8 mouse cellular contexts compared by ENCODE assay signal in genomic region chr14:25487470-25487955, GRCm38 (mm10). TPM values are rescaled to one million over a fixed set of nuclear protein-coding genes. Genes with fewer than 3 reads are reported as not detected.
DNase-seq lines count a peak whose midpoint lies in the region; ATAC-seq and TF ChIP-seq lines count a peak whose summit lies in the region.

No protein-coding gene starts in this region.

- H3K4me3 ChIP-seq in kidney, adult 2 months (ENCODE audit: insufficient read depth, low read depth, low read length), result no peak overlapping the region
- no peak overlapping the region for H3K4me3 ChIP-seq in macrophage (ENCODE audit: inconsistent target)

- 23% methylated on average over 7 of the region's 7 CpGs for whole genome bisulfite sequencing in kidney, adult 2 months
- WGBS in macrophage (ENCODE audit: missing documents), result 75% methylated on average over 7 of the region's 7 CpGs

- TF ChIP-seq POLR2A in kidney, adult 2 months (IDR thresholded peaks at IDR 0.05; ENCODE audit: low read depth, low read length), result no peak

- TF ChIP-seq CTCF in kidney, adult 2 months (conservative IDR thresholded peaks at IDR 0.05; ENCODE audit: insufficient read depth, insufficient read length, low read depth, low read length), result no peak

- 0 out of 2 replicates have a peak, but pooled peaks have one; percentile 1 for ATAC-seq in common myeloid progenitor, adult 5-6 weeks (replicated peaks; ENCODE audit: low read depth, poor library complexity, severe bottlenecking)

- H3K27me3 ChIP-seq in kidney, adult 2 months (replicated peaks; ENCODE audit: control insufficient read depth, insufficient read depth, low read length), result no peaks in the 10 kb centered on the region

- DNase-seq in kidney, adult 2 months, result peak; percentile 70
- DNase-seq in kidney, postnatal 4 days, result no peak
- DNase-seq in gastrocnemius, postnatal 25 days, result peak; percentile 75
- no peak for DNase-seq in adrenal gland, adult 2 months
- DNase-seq in Muller cell, postnatal 12 days (ENCODE audit: inconsistent ontology term), result no peak
- DNase-seq in spleen, postnatal 14 days (ENCODE audit: low spot score in 2 of 2), result no peak

- peaks cover 79% of the 10 kb centered on the region for H3K4me1 ChIP-seq in kidney, adult 2 months (ENCODE audit: control insufficient read depth, insufficient read depth, low read length)

- peak overlapping the region; percentile 97 for H3K27ac ChIP-seq in kidney, adult 2 months (ENCODE audit: insufficient read depth, low read depth, low read length)
- peak overlapping the region; percentile 97 for H3K27ac ChIP-seq in macrophage

- H3K36me3 ChIP-seq in kidney, adult 2 months (ENCODE audit: control insufficient read depth, insufficient read depth, low read length), result no peaks in the 10 kb centered on the region
- no peaks in the 10 kb centered on the region for H3K36me3 ChIP-seq in macrophage (ENCODE audit: inconsistent target)

- H3K79me2 ChIP-seq in macrophage (ENCODE audit: inconsistent target), result peaks cover 100% of the 10 kb centered on the region

RNA-seq across cellular contexts. Expression of gene Zmiz1, which starts 28.5 kb away (rescaled TPM):
- polyA plus RNA-seq in kidney, adult 2 months (2012; rRNA removed), result 37.8 and 42.6 TPM in 2 replicates
- total RNA-seq in common myeloid progenitor, adult 5-6 weeks (2017), result 15.7 and 23.1 TPM in 2 replicates
- 10 to 100 TPM; 26.4 to 29.8 TPM for total RNA-seq in gastrocnemius, postnatal 25 days (2021)
- 100 to 1,000 TPM; 201 to 426 (median 339) TPM for total RNA-seq in macrophage (2018; cell fraction: chromatin; rRNA removed)
- 100 to 1,000 TPM; 130 to 224 (median 189) TPM for total RNA-seq in macrophage (2018; cell fraction: cytosol; rRNA removed)
- 100 to 1,000 TPM; 176 to 364 (median 261) TPM for total RNA-seq in macrophage (2018; cell fraction: nucleus; rRNA removed)
- 74.5 to 135 TPM (median 101 TPM) in 3 replicates for polyA plus RNA-seq in macrophage (2018)
- total RNA-seq in adrenal gland, adult 2 months (2021), result 100 to 1,000 TPM in 1 of 2 experiments, 10 to 100 TPM in 1; 90.8 to 142 TPM
- polyA plus RNA-seq in adrenal gland, adult 2 months (2012; rRNA removed), result 72.7 and 95.8 TPM in 2 replicates

Comparison
In these comparisons a context has a peak if more than half of its experiments do, and no peak if none do; other contexts are left out.
1. DNase-seq: peak in kidney, adult 2 months (single experiment) and gastrocnemius, postnatal 25 days (single experiment); none in kidney, postnatal 4 days (0 of 2), adrenal gland, adult 2 months (single experiment), Muller cell, postnatal 12 days (single experiment) and spleen, postnatal 14 days (0 of 2).